Mouse (Mus musculus): ENCODE results near the gene Napa.

The Napa gene

GRCm38 (mm10) chr7:16132161-16132581 is 33.9 kb downstream of the Napa start:
- DNase-seq (ENCODE audit: low read depth, low spot score): no peak

DNA sequence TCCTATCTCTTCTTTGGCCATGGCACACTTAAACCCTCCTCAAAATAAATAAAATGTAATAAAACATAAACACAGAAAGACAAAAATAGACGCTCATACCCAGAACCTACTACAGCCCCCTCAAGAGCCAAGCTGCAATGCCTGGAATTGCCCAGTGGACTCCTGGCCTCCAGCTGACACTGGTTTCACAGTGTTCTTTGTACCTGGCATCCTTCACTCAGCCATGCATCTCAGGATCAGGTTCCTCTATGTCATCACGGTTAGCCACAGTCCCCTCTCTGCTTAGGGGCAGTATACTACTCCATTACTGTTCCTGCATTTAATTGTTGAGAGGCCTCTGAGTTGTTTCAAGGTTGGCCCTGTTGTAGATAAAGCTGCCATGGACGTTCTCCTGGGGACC is 34.7 kb downstream of the Napa start:
- DNase-seq (ENCODE audit: low read depth, low spot score): no peak

DNA sequence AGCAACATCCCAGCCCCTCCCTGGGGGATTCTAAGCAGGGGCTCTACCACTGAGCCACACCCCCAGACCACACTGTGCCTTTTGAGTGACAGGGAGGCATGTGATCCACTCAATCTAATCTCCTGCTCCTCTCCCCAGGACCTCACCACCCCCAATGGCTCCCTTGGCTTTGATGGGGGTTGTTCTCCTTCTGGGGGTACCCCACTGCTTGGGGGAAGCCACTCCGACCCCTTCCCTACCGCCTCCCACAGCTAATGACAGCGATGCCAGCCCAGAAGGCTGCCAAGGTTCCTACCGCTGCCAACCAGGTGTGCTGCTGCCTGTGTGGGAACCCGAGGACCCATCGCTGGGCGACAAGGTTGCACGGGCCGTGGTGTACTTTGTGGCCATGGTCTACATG is 35.4 kb downstream of the Napa start:
- DNase-seq (ENCODE audit: low read depth, low spot score): no peak

DNA sequence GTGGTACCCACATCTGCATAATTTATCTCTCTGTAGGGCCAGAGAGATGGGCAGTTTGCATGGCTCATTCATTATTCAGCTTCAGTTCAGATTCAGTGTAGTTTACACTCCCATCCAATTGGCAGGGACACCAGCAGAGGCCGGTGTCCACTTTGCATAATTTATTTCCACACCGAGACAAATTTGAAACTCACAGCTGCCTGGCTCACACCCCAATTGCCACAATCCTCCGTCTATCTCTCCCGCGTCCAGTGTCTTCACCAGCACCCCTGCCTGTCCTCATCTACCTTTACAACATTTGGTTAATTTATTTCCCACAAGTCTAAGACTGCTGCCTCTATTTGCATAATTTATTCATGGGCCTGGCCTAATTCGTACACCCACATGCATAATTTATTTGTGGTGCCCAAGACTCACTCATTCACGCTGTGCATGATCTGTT is 36.7 kb downstream of the Napa start:
- no peak for DNase-seq (ENCODE audit: low read depth, low spot score)

- DNase-seq (ENCODE audit: low read depth, low spot score): no peak
These were observed 48.5 kb downstream of the Napa start for GRCm38 (mm10) chr7:16146489-16147410.

- DNase-seq (ENCODE audit: low read depth, low spot score): no peak
These were observed 49.4 kb downstream of the Napa start for GRCm38 (mm10) chr7:16147643-16148042.

GRCm38 (mm10) chr7:16149241-16149640 is 51.0 kb downstream of the Napa start:
- peak; percentile 94 for DNase-seq (ENCODE audit: low read depth, low spot score)

- DNase-seq (ENCODE audit: low read depth, low spot score): no peak
These were observed 52.2 kb downstream of the Napa start for GRCm38 (mm10) chr7:16150191-16151145.

GRCm38 (mm10) chr7:16153522-16153921 is 55.3 kb downstream of the Napa start:
- no peak for DNase-seq (ENCODE audit: low read depth, low spot score)

GRCm38 (mm10) chr7:16155132-16155872 is 57.0 kb downstream of the Napa start:
- no peak for DNase-seq (ENCODE audit: low read depth, low spot score)

DNA sequence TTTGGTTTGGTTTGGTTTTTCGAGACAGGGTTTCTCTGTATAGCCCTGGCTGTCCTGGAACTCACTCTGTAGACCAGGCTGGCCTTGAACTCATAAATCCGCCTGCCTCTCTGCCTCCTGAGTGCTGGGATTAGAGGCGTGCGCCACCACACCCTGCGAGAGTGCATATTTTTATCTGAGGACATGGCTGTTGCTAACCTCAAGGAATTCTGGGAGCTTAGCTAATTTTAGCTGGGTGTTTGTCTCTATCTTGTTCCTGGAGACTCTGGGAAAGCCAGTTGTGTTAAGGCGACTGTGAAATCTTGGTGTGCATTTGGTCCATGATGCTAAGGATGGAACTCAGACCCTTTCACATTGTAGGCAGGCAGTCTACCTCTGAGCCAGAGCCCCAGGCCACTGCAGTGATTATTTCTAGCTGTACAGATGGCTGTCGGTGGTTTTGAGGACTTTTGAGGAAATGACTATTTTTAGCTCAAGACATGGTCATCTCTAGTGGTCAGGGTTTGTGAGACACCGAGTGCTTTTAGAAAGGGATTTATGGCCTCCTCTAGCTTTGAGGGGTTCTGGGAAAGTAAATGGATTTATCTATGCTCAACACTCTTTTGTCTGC is 58.0 kb downstream of the Napa start:
- no peak for DNase-seq (ENCODE audit: low read depth, low spot score)

DNA sequence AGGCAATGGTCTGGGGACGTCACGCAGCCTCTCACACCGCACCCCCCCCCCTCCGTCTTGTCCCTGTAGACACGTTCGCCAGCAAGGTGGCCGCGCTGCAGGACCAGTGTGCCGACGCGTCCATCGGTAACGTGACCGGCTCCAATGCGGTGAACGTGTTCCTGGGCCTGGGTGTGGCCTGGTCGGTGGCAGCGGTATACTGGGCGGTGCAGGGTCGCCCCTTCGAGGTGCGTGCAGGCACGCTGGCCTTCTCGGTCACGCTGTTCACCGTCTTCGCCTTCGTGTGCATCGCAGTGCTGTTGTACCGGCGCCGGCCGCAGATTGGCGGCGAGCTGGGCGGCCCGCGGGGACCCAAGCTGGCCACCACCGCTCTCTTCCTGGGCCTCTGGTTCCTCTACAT is 60.5 kb downstream of the Napa start:
- DNase-seq (ENCODE audit: low read depth, low spot score): no peak

DNA sequence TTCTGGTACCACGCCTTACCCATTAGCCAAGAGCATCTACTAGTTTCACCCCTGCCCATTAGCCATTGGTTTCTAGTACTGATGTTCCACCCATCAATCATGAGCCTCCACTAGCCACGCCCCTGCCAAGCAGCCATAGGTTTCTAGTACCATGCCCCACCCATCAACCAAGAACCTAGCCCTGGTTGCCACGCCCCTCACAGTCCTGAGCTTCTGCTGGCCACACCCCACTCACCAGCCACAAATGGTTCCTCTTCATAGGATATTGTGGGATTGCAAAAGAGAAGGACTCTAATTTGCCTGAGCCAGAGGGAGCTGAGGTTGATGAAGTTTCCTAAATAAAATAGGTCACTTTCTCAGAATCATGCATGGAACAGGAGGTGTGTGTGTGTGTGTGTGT is 62.4 kb downstream of the Napa start:
- no peak for DNase-seq (ENCODE audit: low read depth, low spot score)

DNA sequence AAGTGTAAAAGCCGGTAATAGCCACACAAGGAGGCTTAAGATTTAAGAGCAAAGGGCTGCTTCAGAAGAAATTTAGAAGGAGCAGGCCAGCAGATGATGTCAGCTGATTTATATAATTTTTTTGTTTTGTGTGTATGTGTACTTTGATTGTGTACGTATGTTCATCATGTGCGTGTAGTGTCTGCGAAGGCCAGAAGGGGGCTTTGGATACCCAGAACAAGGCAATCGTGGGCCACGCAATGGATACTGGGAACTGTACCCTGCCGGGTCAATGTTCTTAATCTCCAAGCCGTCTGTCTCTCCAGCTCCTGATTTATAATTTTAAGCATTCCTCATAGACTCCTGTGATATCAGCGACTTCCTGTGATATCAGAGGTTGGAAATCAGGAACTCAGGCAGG is 63.0 kb downstream of the Napa start:
- DNase-seq (ENCODE audit: low read depth, low spot score): no peak

DNA sequence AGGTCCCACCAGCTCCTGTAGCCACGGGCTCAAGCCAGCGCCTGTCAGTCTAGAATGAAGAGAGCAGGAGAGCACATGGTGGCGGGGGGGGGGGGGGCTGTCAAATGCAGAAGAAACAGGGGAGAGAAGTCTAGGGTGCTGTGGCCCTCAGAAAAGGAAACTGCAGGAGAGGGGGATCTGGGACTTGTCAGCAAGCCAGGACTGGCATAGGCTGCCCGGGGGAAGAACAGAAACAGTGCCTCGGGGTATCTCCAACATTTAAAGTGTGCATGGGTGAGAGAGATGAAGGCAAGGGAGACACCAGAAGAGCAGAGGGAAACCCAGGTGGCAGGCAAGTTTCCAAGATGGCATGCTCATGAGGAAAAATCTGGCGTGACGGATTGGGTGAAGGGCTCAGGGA is 63.8 kb downstream of the Napa start:
- no peak for DNase-seq (ENCODE audit: low read depth, low spot score)

All from telencephalon, adult 2 months (tissue).